19 mouse cellular contexts compared by ENCODE assay signal in the genomic region with DNA sequence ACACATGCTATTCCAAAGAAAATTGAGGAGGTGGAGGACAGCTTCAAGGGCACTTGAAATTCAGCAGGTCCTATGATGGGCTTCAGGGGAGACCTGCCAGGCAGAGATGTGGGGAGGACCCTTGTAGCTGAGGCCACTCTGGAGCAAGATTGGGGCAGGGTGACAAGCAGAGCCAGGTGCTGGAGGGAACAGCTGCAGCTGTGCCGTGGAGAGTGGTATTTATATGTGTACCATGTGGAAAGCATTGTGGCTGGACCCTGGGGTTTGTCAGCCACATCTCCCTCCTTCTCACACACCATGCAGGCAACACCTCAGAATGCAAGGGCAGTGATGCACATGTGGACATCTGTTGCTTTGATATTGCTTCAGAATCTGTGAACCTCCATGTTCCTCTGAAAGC.
DNase-seq lines count a peak whose midpoint lies in the region; ATAC-seq and TF ChIP-seq lines count a peak whose summit lies in the region.
"Had no signal": no experiment of that assay in that cellular context is flagged by ENCODE, and none has a peak within 500 bp of the region (broad histone marks: within the 10 kb centered on the region; RNA-seq: fewer than 3 reads in every experiment).

No protein-coding gene starts in this region.

- no peaks in the 10 kb centered on the region for H3K9me3 ChIP-seq in limb, embryonic 13.5 days
- H3K9me3 ChIP-seq: forebrain, embryonic 15.5 days; heart, embryonic 13.5 days; hindbrain, embryonic 15.5 days had no signal

- H3K4me3 ChIP-seq in limb, embryonic 13.5 days = no peak overlapping the region
- no peak overlapping the region for H3K4me3 ChIP-seq in myocyte
- H3K4me3 ChIP-seq: forebrain, embryonic 15.5 days; heart, embryonic 13.5 days; hindbrain, embryonic 15.5 days had no signal

- H3K4me2 ChIP-seq in limb, embryonic 13.5 days (replicated peaks) = no peak overlapping the region
- H3K4me2 ChIP-seq in myocyte (ENCODE audit: low read depth) = peak overlapping the region; percentile 45
- H3K4me2 ChIP-seq: forebrain, embryonic 15.5 days; heart, embryonic 13.5 days; hindbrain, embryonic 15.5 days had no signal

- no peak for TF ChIP-seq POLR2A in myocyte (IDR thresholded peaks at IDR 0.05; ENCODE audit: insufficient read length, low read depth)

- no peak overlapping the region for H3K27ac ChIP-seq in limb, embryonic 13.5 days
- H3K27ac ChIP-seq: forebrain, embryonic 15.5 days; heart, embryonic 13.5 days; hindbrain, embryonic 15.5 days had no signal

- no peak overlapping the region for H3ac ChIP-seq in myocyte (ENCODE audit: control insufficient read depth, insufficient read length)

- DNase-seq in retina, embryonic 14.5 days (ENCODE audit: low spot score) = peak; percentile 3
- DNase-seq in retina, postnatal 1 day = no peak
- DNase-seq in hindlimb bud, embryonic 11.5 days (ENCODE audit: extremely low spot score, low read depth, low spot score) = peak; percentile 3
- DNase-seq in cerebellum, postnatal 36 days = no peak
- no peak for DNase-seq in gastrocnemius, postnatal 10 days
- no peak for DNase-seq in right cerebral cortex, postnatal 14 days
- DNase-seq: adrenal gland, postnatal 14 days; cerebellum, adult 2 months; cerebellum, postnatal 10 days; gastrocnemius, postnatal 25 days; heart, postnatal 36 days had no signal

- H3K4me1 ChIP-seq in limb, embryonic 13.5 days = peaks cover 33% of the 10 kb centered on the region

- H3K36me3 ChIP-seq in limb, embryonic 13.5 days = no peaks in the 10 kb centered on the region
- no peaks in the 10 kb centered on the region for H3K36me3 ChIP-seq in myocyte (ENCODE audit: control insufficient read depth, insufficient read depth)
- H3K36me3 ChIP-seq: forebrain, embryonic 15.5 days; heart, embryonic 13.5 days; hindbrain, embryonic 15.5 days had no signal

- H3K27me3 ChIP-seq in limb, embryonic 13.5 days = no peaks in the 10 kb centered on the region
- no peaks in the 10 kb centered on the region for H3K27me3 ChIP-seq in myocyte (ENCODE audit: control insufficient read depth, insufficient read depth, insufficient read length)
- H3K27me3 ChIP-seq: CH12.LX; forebrain, embryonic 15.5 days; heart, embryonic 13.5 days; hindbrain, embryonic 15.5 days; Patski had no signal

- no peak overlapping the region for H3K9ac ChIP-seq in limb, embryonic 13.5 days
- H3K9ac ChIP-seq: forebrain, embryonic 15.5 days; heart, embryonic 13.5 days; hindbrain, embryonic 15.5 days had no signal

- ATAC-seq in limb, embryonic 13.5 days (ENCODE audit: low FRiP score, low read depth) = peak; percentile 79
- ATAC-seq: activated CD4-positive, CD25-positive, alpha-beta regulatory T cell, adult 4 months; forebrain, embryonic 15.5 days; Patski had no signal

- WGBS in limb, embryonic 13.5 days = 11% methylated on average over 1 of the region's 1 CpGs

- H3K79me2 ChIP-seq in myocyte (ENCODE audit: control insufficient read depth, insufficient read depth) = no peaks in the 10 kb centered on the region

TF ChIP-seq in myocyte, 11 proteins besides CTCF, POLR2A, EP300 and RAD21:
- TF ChIP-seq MAX (IDR thresholded peaks at IDR 0.05; ENCODE audit: low read depth) (no peak), REST (IDR thresholded peaks at IDR 0.05; ENCODE audit: insufficient read depth, insufficient read length) (no peak), E2F4 (IDR thresholded peaks at IDR 0.05; ENCODE audit: insufficient read depth) (no peak), SRF (IDR thresholded peaks at IDR 0.05; ENCODE audit: control insufficient read depth, insufficient read length, low read depth) (no peak), USF1 (IDR thresholded peaks at IDR 0.05; ENCODE audit: low read depth) (no peak), POLR2AphosphoS2 (IDR thresholded peaks at IDR 0.05; ENCODE audit: insufficient read length, low read depth) (no peak), MYOD1 (IDR thresholded peaks at IDR 0.05; ENCODE audit: control insufficient read depth in 1 of 3, insufficient read length in 2 of 3, low read depth in 2 of 3) (peak; percentile 97 to 100 (median 100)), MYOG (IDR thresholded peaks at IDR 0.05; ENCODE audit: control insufficient read depth in 1 of 3, insufficient read depth in 1 of 3, insufficient read length in 2 of 3, low read depth in 2 of 3) (peak; percentile 95 to 99 (median 98)), TCF12 (IDR thresholded peaks at IDR 0.05; ENCODE audit: insufficient read depth, poor library complexity, severe bottlenecking) (peak; percentile 97), TCF3 (IDR thresholded peaks at IDR 0.05; ENCODE audit: insufficient read length, low read depth) (peak; percentile 97), CEBPB (IDR thresholded peaks at IDR 0.05; ENCODE audit: insufficient read depth, poor library complexity, severe bottlenecking) (peak; percentile 85; the same call in 1 of the 2 replicates)

Comparison
In these comparisons a context has a peak if more than half of its experiments do, and no peak if none do; other contexts are left out.
1. DNase-seq: peak in retina, embryonic 14.5 days (single experiment) and hindlimb bud, embryonic 11.5 days (single experiment); none in retina, postnatal 1 day (single experiment), cerebellum, postnatal 36 days (0 of 2), gastrocnemius, postnatal 10 days (single experiment) and right cerebral cortex, postnatal 14 days (single experiment).